Mouse (Mus musculus): Measurements from ENCODE around the gene F3. TPM values are rescaled to one million over a fixed set of nuclear protein-coding genes. Genes with fewer than 3 reads are reported as not detected.
"Not testable (repeated sequence)": the region's sequence is repeated elsewhere in the genome, so short reads cannot be mapped to it uniquely, and the experiment has no call there.

Gene F3
- polyA plus RNA-seq, 1 experiment from 2014 or later = 26.8 TPM

- H3K9me3 ChIP-seq (ENCODE audit: control insufficient read depth, low read length) = no peaks in the 10 kb centered on the region
- no peak overlapping the region for H3K4me3 ChIP-seq (ENCODE audit: low read depth, low read length)
- H3K4me2 ChIP-seq (replicated peaks; ENCODE audit: low read depth) = no peak overlapping the region
- no peak overlapping the region for H3K9ac ChIP-seq (ENCODE audit: low read length)
- H3K36me3 ChIP-seq (ENCODE audit: control insufficient read depth, insufficient read depth, low read length) = no peaks in the 10 kb centered on the region
- DNase-seq (ENCODE audit: low spot score) (peak; percentile 9), ATAC-seq (ENCODE audit: low FRiP score, low TSS enrichment) (no peak)
- H3K27me3 ChIP-seq (ENCODE audit: control insufficient read depth, insufficient read depth, low read length) = no peaks in the 10 kb centered on the region
- 74% methylated on average over 2 of the region's 2 CpGs for WGBS
- no peaks in the 10 kb centered on the region; the same call in 1 of the 2 replicates for H3K4me1 ChIP-seq (replicated peaks; ENCODE audit: control insufficient read depth, insufficient read depth)
- TF ChIP-seq CTCF (IDR thresholded peaks at IDR 0.05; ENCODE audit: low read depth) (no peak), EP300 (optimal IDR thresholded peaks at IDR 0.05) (no peak)
- no peak overlapping the region for H3K27ac ChIP-seq (replicated peaks)
These were observed 14.6 kb downstream of the F3 start for GRCm38 (mm10) chr3:121737901-121738300.

- Histone ChIP-seq H3K4me3 (ENCODE audit: low read depth, low read length) (no peak overlapping the region), H3K9ac (ENCODE audit: low read length) (no peak overlapping the region), H3K36me3 (ENCODE audit: control insufficient read depth, insufficient read depth, low read length) (no peaks in the 10 kb centered on the region), H3K4me1 (replicated peaks; ENCODE audit: control insufficient read depth, insufficient read depth) (no peaks in the 10 kb centered on the region; the same call in 1 of the 2 replicates), H3K4me2 (replicated peaks; ENCODE audit: low read depth) (no peak overlapping the region), H3K27me3 (ENCODE audit: control insufficient read depth, insufficient read depth, low read length) (no peaks in the 10 kb centered on the region), H3K9me3 (ENCODE audit: control insufficient read depth, low read length) (no peaks in the 10 kb centered on the region), H3K27ac (replicated peaks) (no peak overlapping the region)
- TF ChIP-seq EP300 (optimal IDR thresholded peaks at IDR 0.05) (no peak), CTCF (IDR thresholded peaks at IDR 0.05; ENCODE audit: low read depth) (no peak)
- WGBS = 69% methylated on average over 9 of the region's 9 CpGs
- no peak for ATAC-seq (ENCODE audit: low FRiP score, low TSS enrichment)
- DNase-seq (ENCODE audit: low spot score) = peak; percentile 14
These were observed 15.5 kb downstream of the F3 start for GRCm38 (mm10) chr3:121738742-121739342.

GRCm38 (mm10) chr3:121739489-121740213 lies 16.3 kb downstream of the F3 start:
- H3K4me3 ChIP-seq (ENCODE audit: low read depth, low read length) = no peak overlapping the region
- TF ChIP-seq EP300 (optimal IDR thresholded peaks at IDR 0.05) (no peak), CTCF (IDR thresholded peaks at IDR 0.05; ENCODE audit: low read depth) (no peak)
- no peaks in the 10 kb centered on the region for H3K27me3 ChIP-seq (ENCODE audit: control insufficient read depth, insufficient read depth, low read length)
- H3K4me1 ChIP-seq (replicated peaks; ENCODE audit: control insufficient read depth, insufficient read depth) = no peaks in the 10 kb centered on the region; the same call in 1 of the 2 replicates
- H3K9me3 ChIP-seq (ENCODE audit: control insufficient read depth, low read length) = no peaks in the 10 kb centered on the region
- no peak overlapping the region for H3K9ac ChIP-seq (ENCODE audit: low read length)
- no peak for ATAC-seq (ENCODE audit: low FRiP score, low TSS enrichment)
- DNase-seq (ENCODE audit: low spot score) = peak; percentile 15
- no peaks in the 10 kb centered on the region for H3K36me3 ChIP-seq (ENCODE audit: control insufficient read depth, insufficient read depth, low read length)
- 43% methylated on average over 17 of the region's 17 CpGs for WGBS
- H3K4me2 ChIP-seq (replicated peaks; ENCODE audit: low read depth) = no peak overlapping the region
- no peak overlapping the region for H3K27ac ChIP-seq (replicated peaks)

GRCm38 (mm10) chr3:121741186-121741848 lies 18.0 kb downstream of the F3 start:
- not testable (repeated sequence) for H3K4me3 ChIP-seq (ENCODE audit: low read depth, low read length); H3K4me2 ChIP-seq (replicated peaks; ENCODE audit: low read depth); ATAC-seq (ENCODE audit: low FRiP score, low TSS enrichment); H3K27ac ChIP-seq (replicated peaks); H3K4me1 ChIP-seq (replicated peaks; ENCODE audit: control insufficient read depth, insufficient read depth); H3K36me3 ChIP-seq (ENCODE audit: control insufficient read depth, insufficient read depth, low read length); H3K9ac ChIP-seq (ENCODE audit: low read length); H3K27me3 ChIP-seq (ENCODE audit: control insufficient read depth, insufficient read depth, low read length); H3K9me3 ChIP-seq (ENCODE audit: control insufficient read depth, low read length)
- DNase-seq (ENCODE audit: low spot score) = peak; percentile 4
- 90% methylated on average over 4 of the region's 4 CpGs for WGBS

- not testable (repeated sequence) for H3K4me2 ChIP-seq (replicated peaks; ENCODE audit: low read depth); H3K36me3 ChIP-seq (ENCODE audit: control insufficient read depth, insufficient read depth, low read length); H3K9me3 ChIP-seq (ENCODE audit: control insufficient read depth, low read length); H3K9ac ChIP-seq (ENCODE audit: low read length); H3K27me3 ChIP-seq (ENCODE audit: control insufficient read depth, insufficient read depth, low read length); H3K4me3 ChIP-seq (ENCODE audit: low read depth, low read length); H3K4me1 ChIP-seq (replicated peaks; ENCODE audit: control insufficient read depth, insufficient read depth)
- WGBS = 63% methylated on average over 10 of the region's 10 CpGs
- 0 out of 2 replicates have a peak, but pooled peaks have one; percentile 6 for TF ChIP-seq CTCF (IDR thresholded peaks at IDR 0.05; ENCODE audit: low read depth)
- peak; percentile 68 for ATAC-seq (ENCODE audit: low FRiP score, low TSS enrichment)
- H3K27ac ChIP-seq (replicated peaks) = peak overlapping the region; percentile 69
- peak; percentile 61 for DNase-seq (ENCODE audit: low spot score)
These were observed 31.2 kb downstream of the F3 start for GRCm38 (mm10) chr3:121754319-121755090.
